Mouse (Mus musculus) neural tube, embryonic 10.5 days (tissue): ENCODE results near the gene Scp2.

Experiments used
- DNase-seq: peaks from one replicate; pipeline ENCODE4 v3.0.0-alpha.2; 2017; ENCODE audit warnings: low spot score; ENCODE audit errors: extremely low spot score

The Scp2 gene

GRCm38 (mm10) chr4:108018961-108019921, 125.6 kb downstream of the Scp2 start:
- DNase-seq, result no peak

- DNase-seq, result no peak
Observed at GRCm38 (mm10) chr4:108018241-108018923, 126.4 kb downstream of the Scp2 start.

- DNase-seq, result no peak
Observed at GRCm38 (mm10) chr4:108017839-108018238, 127.0 kb downstream of the Scp2 start.

GRCm38 (mm10) chr4:108016321-108016720, 128.5 kb downstream of the Scp2 start:
- no peak for DNase-seq

GRCm38 (mm10) chr4:108015067-108015765, 129.6 kb downstream of the Scp2 start:
- no peak for DNase-seq

- no peak for DNase-seq
Observed at GRCm38 (mm10) chr4:108014466-108014865, 130.3 kb downstream of the Scp2 start.

- DNase-seq, result no peak
Observed at GRCm38 (mm10) chr4:108008541-108008940, 136.3 kb downstream of the Scp2 start.

- DNase-seq, result no peak
Observed at GRCm38 (mm10) chr4:108007532-108008103, 137.2 kb downstream of the Scp2 start.

GRCm38 (mm10) chr4:108005328-108005727, 139.5 kb downstream of the Scp2 start:
- no peak for DNase-seq

- no peak for DNase-seq
Observed at GRCm38 (mm10) chr4:107999380-107999779, 145.4 kb downstream of the Scp2 start.

- no peak for DNase-seq
Observed at GRCm38 (mm10) chr4:107998641-107999332, 146.0 kb downstream of the Scp2 start.

- no peak for DNase-seq
Observed at GRCm38 (mm10) chr4:107996418-107996986, 148.3 kb downstream of the Scp2 start.

GRCm38 (mm10) chr4:107995727-107996126, 149.1 kb downstream of the Scp2 start:
- DNase-seq, result no peak

- DNase-seq, result no peak
Observed at GRCm38 (mm10) chr4:107995011-107995410, 149.8 kb downstream of the Scp2 start.
